Mouse (Mus musculus) skeletal muscle tissue, postnatal 0 days (tissue): ENCODE data around the gene Mobp. TPM values are rescaled to one million over a fixed set of nuclear protein-coding genes. Genes with fewer than 3 reads are reported as not detected.

Source experiments
- polyA plus RNA-seq: library from polyadenylated mRNA; unstranded; fragments of >200 nt; fragmentation: Nextera tagmentation; extraction: Ambion mirVana; gene quantifications from 2 replicates; pipeline ENCODE4 v1.2.1, GENCODE M21; 2015

The Mobp gene
- polyA plus RNA-seq, result 0.07 TPM in 1 of 2 replicates, not detected in the other

DNA sequence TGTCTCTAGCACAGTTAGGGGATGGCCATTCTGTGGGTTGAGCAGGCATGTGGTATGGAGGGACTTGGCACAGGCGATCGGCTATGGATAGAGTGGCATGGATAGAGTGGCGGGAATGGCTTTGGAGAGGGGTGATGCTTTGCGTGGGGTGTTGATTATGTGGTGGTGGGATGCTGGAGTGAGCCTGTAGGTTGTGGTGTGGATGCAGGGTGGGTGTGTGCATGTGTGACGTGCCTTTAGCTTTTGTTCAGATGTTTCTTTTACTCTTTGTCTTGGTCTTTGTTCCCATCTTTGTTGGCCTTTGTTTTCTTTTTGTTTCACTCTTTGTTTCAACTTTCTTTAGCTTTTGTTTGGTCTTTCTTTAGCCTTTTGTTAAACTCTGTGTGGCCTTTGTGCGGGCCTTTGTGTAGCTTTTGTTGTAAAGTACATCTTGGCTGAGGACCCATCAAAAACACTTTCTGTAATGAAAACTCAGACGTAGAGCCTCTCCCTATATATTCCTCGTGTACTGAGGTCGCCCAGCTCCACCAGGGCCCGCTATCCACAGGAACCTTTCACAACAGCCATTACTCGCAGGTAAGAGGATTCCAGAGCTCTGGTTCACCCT is at the start of gene Mobp:
Gene Mobp, plus strand, starts transcription at position 486 of the 607 bp plus-strand sequence.

DNA sequence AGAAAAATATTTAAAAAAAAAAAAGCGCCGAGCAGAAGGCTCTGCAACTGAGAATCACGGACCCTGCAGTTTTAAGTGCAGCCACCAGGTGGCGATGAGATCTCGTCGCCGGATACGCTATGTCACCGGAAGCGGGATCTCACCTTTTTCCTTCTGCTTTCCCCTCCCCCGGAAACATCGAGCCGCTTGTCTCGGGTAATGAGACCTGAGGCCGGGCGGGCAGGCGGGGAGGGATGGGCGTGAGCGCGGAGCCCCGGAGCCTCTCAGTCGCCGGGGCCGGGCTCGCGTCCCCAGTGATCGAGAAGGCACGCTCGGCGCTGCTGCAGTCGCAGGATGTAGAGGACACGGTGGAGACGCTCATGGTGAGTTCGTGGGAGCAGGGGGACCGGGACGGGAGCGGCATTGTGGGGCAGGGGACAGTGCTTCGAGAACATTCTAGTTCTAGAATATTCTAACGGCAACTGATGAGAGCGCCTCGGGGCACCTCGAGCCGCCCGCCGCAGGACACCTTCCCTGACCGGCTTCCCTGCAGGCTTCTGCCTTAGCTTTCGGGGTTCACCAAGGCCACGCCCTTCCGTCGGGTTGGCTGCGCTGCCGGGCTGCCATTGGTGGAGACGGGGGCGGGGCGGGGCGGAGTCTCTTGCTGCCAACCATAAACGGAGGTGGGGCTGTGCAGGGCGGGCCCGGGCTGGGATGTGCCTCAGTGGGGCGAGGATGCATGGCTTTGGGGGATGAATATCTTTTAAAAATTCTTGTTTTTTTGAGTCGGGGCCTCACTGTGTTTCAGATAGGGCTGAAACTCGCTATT is 39.1 kb upstream of the Mobp start, which contains the start of gene Slc25a38:
Gene Slc25a38, plus strand, starts transcription at position 164 of the 808 bp plus-strand sequence.

DNA sequence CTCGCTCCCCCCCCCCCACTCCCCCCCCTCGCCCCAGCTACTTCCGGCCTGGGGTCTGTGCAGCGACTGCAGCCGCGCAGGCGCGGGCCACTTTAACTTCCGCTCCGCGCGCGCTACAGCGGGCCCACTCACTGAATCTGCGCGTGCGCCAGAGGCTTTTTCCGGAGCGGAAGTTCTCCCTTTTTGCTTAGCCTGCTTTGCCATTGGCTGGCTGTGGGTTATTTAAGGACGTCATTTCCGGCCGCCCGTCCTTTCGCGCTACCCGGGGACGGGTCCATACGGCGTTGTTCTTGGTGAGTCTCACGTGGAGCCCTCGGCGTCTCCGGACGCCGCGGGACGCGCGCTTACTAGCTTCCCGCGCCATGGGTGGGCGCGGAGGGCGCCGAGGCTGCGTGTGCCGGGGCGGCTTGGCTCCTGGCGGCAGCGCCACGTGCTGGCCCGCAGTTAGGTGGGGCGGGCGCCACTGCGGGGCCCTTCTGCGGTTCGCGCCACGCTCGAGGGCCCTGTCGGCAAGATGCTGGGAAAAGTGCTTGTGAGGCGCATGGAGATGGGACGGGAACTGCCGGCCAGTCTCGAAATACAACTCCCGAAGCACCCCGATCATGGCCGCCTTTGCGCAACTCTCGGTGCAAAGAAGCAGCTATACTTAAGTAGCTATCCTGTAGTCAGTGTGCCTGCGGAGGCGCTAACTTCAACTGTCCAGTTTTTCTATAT is 21.8 kb upstream of the Mobp start, which contains the start of gene Rpsa:
Gene Rpsa, plus strand, starts transcription at position 152 of the 714 bp plus-strand sequence.

Other genes starting within 250 kb of the Mobp start
- 12.5 and 14.2 TPM in 2 replicates for gene Gorasp1, start 212.1 kb upstream of the Mobp start, polyA plus RNA-seq
- gene Ttc21a, start 212.1 kb upstream of the Mobp start, polyA plus RNA-seq, result not detected in 2 replicates
- 2.4 and 4.7 TPM in 2 replicates for gene Csrnp1, start 165.0 kb upstream of the Mobp start, polyA plus RNA-seq
- gene Xirp1, start 126.1 kb upstream of the Mobp start, polyA plus RNA-seq, result 32.8 and 40.6 TPM in 2 replicates
- gene Cx3cr1, start 79.8 kb upstream of the Mobp start, polyA plus RNA-seq, result 4.3 and 5.0 TPM in 2 replicates
- gene Ccr8, start 57.6 kb upstream of the Mobp start, polyA plus RNA-seq, result 0.18 and 0.24 TPM in 2 replicates
- 8.0 and 9.4 TPM in 2 replicates for gene Slc25a38, start 39.3 kb upstream of the Mobp start, polyA plus RNA-seq
- gene Rpsa, start 22.0 kb upstream of the Mobp start, polyA plus RNA-seq, result 732 and 842 TPM in 2 replicates
- gene Myrip, start 151.8 kb downstream of the Mobp start, polyA plus RNA-seq, result 0.09 and 0.29 TPM in 2 replicates